Mouse (Mus musculus) ES-Bruce4 (cell line): Measurements from ENCODE around the gene Asic4.

Source experiments
- CTCF ChIP-seq: IDR thresholded peaks from one replicate; pipeline ENCODE4 v1.8.1; 2011; ENCODE audit warnings: low read depth, low read length
- EP300 ChIP-seq: IDR thresholded peaks from 2 replicates; pipeline ENCODE4 v1.6.1; 2011; ENCODE audit warnings: low read depth, low read length; ENCODE audit not compliant: insufficient read depth
- POLR2A ChIP-seq: IDR thresholded peaks from one replicate; pipeline ENCODE4 v1.8.1; 2011; ENCODE audit warnings: low read length; ENCODE audit not compliant: insufficient read depth

DNA sequence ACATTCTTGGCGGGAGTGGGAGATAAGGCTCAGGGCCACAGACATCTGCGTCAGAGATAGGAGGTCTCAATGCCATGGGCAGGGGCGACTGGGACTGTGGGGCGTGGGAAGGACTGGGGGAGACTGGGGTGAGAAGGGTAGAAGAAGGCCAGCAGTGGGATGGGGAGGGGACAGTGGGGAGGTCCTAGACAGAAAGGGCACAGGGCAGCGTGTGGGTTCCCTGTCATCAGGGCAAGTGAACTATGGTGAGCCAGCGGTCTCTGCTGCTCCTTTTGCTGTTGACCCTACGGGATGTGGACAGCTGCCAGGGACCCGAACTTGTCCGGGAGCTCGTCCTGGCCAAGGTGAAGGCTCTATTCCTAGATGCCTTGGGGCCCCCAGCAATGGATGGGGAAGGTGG lies 56.8 kb downstream of the Asic4 start, which contains the start of gene Inha:
- TF ChIP-seq CTCF = no peak
- no peak for TF ChIP-seq POLR2A
- no peak for TF ChIP-seq EP300
